Mouse (Mus musculus): ENCODE measurements around the gene Esrrg.

GRCm38 (mm10) chr1:188186440-188187117 lies 578.0 kb downstream of the Esrrg start:
- TF ChIP-seq CTCF (IDR thresholded peaks at IDR 0.05; ENCODE audit: borderline replicate concordance, control insufficient read depth, extremely low read depth, insufficient read depth, low read length, poor library complexity) (no peak), POLR2A (IDR thresholded peaks at IDR 0.05; ENCODE audit: control insufficient read depth, extremely low read depth, insufficient read depth, low read length, poor library complexity) (no peak)
